Comparison of ENCODE assay signal across 9 mouse cellular contexts in the genomic region with DNA sequence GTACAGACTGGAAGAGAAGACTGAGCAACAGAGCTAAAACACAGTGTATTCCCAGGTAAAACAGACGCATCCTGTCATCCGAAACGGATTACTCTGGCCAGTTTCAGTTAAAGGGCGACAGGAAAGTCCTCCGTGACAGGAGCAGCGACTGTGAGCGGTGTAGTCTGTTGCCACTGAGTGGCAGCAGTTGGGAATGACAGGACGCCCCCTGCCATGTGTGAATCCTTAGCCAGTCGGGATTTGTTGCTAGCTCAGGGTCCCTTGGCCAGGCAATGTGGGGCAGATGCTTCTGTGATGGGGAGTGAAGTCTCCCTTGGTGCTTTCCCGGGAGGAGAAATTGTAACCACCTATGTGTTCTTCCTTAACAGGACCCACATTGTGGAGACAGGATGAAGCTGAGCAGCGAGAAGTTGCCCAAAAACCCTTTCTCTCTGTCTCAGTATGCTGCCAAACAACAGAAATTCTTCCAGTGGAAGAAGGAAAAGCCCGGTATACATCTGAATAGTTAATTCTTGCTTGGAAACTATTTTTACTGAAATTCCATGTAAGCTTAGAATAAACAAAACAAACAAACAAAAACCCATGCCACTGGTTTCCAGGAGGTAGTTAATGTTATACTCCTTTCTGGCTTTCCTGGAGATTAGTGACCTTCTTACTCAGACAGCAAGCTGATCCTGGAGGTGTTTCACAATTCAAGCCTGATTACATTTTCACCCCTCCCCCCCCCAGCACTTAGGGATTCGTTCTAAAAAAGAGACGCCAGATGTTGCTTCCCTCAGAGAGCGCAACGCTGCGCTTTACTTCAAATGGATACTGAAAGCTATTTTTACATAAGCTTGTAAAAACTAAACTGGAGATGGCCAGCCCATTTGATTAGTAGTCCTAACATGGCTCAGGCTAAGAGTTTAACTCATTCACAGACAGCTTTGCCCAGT. TPM values are rescaled to one million over a fixed set of nuclear protein-coding genes. Genes with fewer than 3 reads are reported as not detected.
DNase-seq lines count a peak whose midpoint lies in the region; ATAC-seq lines count a peak whose summit lies in the region.
"Had no signal": no experiment of that assay in that cellular context is flagged by ENCODE, and none has a peak within 500 bp of the region (broad histone marks: within the 10 kb centered on the region; RNA-seq: fewer than 3 reads in every experiment).

No protein-coding gene starts in this region.

- H3K4me1 ChIP-seq in embryonic facial prominence, embryonic 13.5 days, result peaks cover 13% of the 10 kb centered on the region
- no peaks in the 10 kb centered on the region for H3K4me1 ChIP-seq in hindbrain, embryonic 11.5 days (replicated peaks; ENCODE audit: control insufficient read depth, insufficient read depth, low read length)
- H3K4me1 ChIP-seq in limb, embryonic 10.5 days, result peaks cover 13% of the 10 kb centered on the region
- H3K4me1 ChIP-seq in midbrain, embryonic 13.5 days (replicated peaks), result peaks cover 12% of the 10 kb centered on the region

- H3K9ac ChIP-seq in embryonic facial prominence, embryonic 13.5 days, result peak overlapping the region; percentile 16; the same call in 1 of the 2 replicates
- H3K9ac ChIP-seq in hindbrain, embryonic 11.5 days (ENCODE audit: low read depth, low read length), result no peak overlapping the region
- no peak overlapping the region for H3K9ac ChIP-seq in midbrain, embryonic 13.5 days (replicated peaks)

- H3K4me2 ChIP-seq in embryonic facial prominence, embryonic 13.5 days, result peak overlapping the region; percentile 51
- H3K4me2 ChIP-seq in hindbrain, embryonic 11.5 days (replicated peaks; ENCODE audit: low read depth, low read length), result no peak overlapping the region
- peak overlapping the region; percentile 45 for H3K4me2 ChIP-seq in midbrain, embryonic 13.5 days (replicated peaks)

- H3K36me3 ChIP-seq in embryonic facial prominence, embryonic 13.5 days, result no peaks in the 10 kb centered on the region
- no peaks in the 10 kb centered on the region for H3K36me3 ChIP-seq in hindbrain, embryonic 11.5 days (ENCODE audit: control insufficient read depth, insufficient read depth, low read length)
- no peaks in the 10 kb centered on the region for H3K36me3 ChIP-seq in limb, embryonic 10.5 days
- no peaks in the 10 kb centered on the region for H3K36me3 ChIP-seq in midbrain, embryonic 13.5 days
- H3K36me3 ChIP-seq: G1E had no signal

- peak; percentile 31 for DNase-seq in layer of hippocampus, adult 9-11 months
- no peak for DNase-seq in layer of hippocampus, postnatal 36 days
- peak; percentile 36 for DNase-seq in hindbrain, embryonic 11.5 days (ENCODE audit: low spot score)
- peak; percentile 51 for DNase-seq in limb, embryonic 10.5 days (ENCODE audit: low spot score)
- DNase-seq in spleen, postnatal 14 days (ENCODE audit: low spot score in 2 of 2), result no peak
- no peak for DNase-seq in ovary, postnatal 10 days (ENCODE audit: low spot score)

- H3K4me3 ChIP-seq in embryonic facial prominence, embryonic 13.5 days, result peak overlapping the region; percentile 9
- no peak overlapping the region for H3K4me3 ChIP-seq in hindbrain, embryonic 11.5 days (ENCODE audit: low read depth, low read length)
- peak overlapping the region; percentile 25; the same call in 1 of the 2 replicates for H3K4me3 ChIP-seq in limb, embryonic 10.5 days
- H3K4me3 ChIP-seq in midbrain, embryonic 13.5 days (replicated peaks), result 0 out of 2 replicates have a peak overlapping the region, but pooled peaks have one; percentile 14

- no peaks in the 10 kb centered on the region for H3K27me3 ChIP-seq in embryonic facial prominence, embryonic 13.5 days
- H3K27me3 ChIP-seq in hindbrain, embryonic 11.5 days (ENCODE audit: control insufficient read depth, insufficient read depth, low read length), result no peaks in the 10 kb centered on the region
- H3K27me3 ChIP-seq in limb, embryonic 10.5 days (ENCODE audit: low read depth, poor library complexity, severe bottlenecking), result no peaks in the 10 kb centered on the region
- H3K27me3 ChIP-seq in midbrain, embryonic 13.5 days, result no peaks in the 10 kb centered on the region

- WGBS in embryonic facial prominence, embryonic 13.5 days, result 7% methylated on average over 17 of the region's 17 CpGs
- WGBS in hindbrain, embryonic 11.5 days, result 19% methylated on average over 17 of the region's 17 CpGs
- WGBS in limb, embryonic 10.5 days, result 17% methylated on average over 17 of the region's 17 CpGs
- 15% methylated on average over 17 of the region's 17 CpGs for WGBS in midbrain, embryonic 13.5 days

- no peaks in the 10 kb centered on the region for H3K9me3 ChIP-seq in embryonic facial prominence, embryonic 13.5 days
- H3K9me3 ChIP-seq in hindbrain, embryonic 11.5 days (ENCODE audit: control insufficient read depth, low read length), result no peaks in the 10 kb centered on the region
- H3K9me3 ChIP-seq in limb, embryonic 10.5 days (replicated peaks), result no peaks in the 10 kb centered on the region
- H3K9me3 ChIP-seq in midbrain, embryonic 13.5 days, result no peaks in the 10 kb centered on the region
- H3K9me3 ChIP-seq: G1E had no signal

- H3K27ac ChIP-seq in embryonic facial prominence, embryonic 13.5 days, result peak overlapping the region; percentile 63; the same call in 1 of the 2 replicates
- H3K27ac ChIP-seq in hindbrain, embryonic 11.5 days (ENCODE audit: low read depth, low read length), result no peak overlapping the region
- H3K27ac ChIP-seq in limb, embryonic 10.5 days, result peak overlapping the region; percentile 47; the same call in 1 of the 2 replicates
- no peak overlapping the region for H3K27ac ChIP-seq in midbrain, embryonic 13.5 days

- peak; percentile 26; the same call in 1 of the 2 replicates for ATAC-seq in embryonic facial prominence, embryonic 13.5 days (ENCODE audit: insufficient number of reproducible peaks, insufficient read depth, low FRiP score, low TSS enrichment, low read depth)
- ATAC-seq in hindbrain, embryonic 11.5 days (ENCODE audit: low FRiP score), result peak; percentile 47; the same call in 1 of the 2 replicates
- peak; percentile 60 for ATAC-seq in midbrain, embryonic 13.5 days

RNA-seq across cellular contexts. Expression of a gene that starts 5.5 kb away (rescaled TPM):
- 1 to 10 TPM; 6.6 to 7.2 TPM for total RNA-seq in layer of hippocampus, postnatal 36 days (2021)
- polyA plus RNA-seq in embryonic facial prominence, embryonic 13.5 days (2015; fragmentation: Nextera tagmentation; extraction: Ambion mirVana), result 22.0 and 30.2 TPM in 2 replicates
- polyA plus RNA-seq in hindbrain, embryonic 11.5 days (2014; fragmentation: Nextera tagmentation; extraction: Ambion mirVana), result 19.2 and 20.6 TPM in 2 replicates
- 15.0 and 16.6 TPM in 2 replicates for polyA plus RNA-seq in limb, embryonic 10.5 days (2016; fragmentation: Nextera tagmentation; extraction: Ambion mirVana)
- 32.3 and 32.6 TPM in 2 replicates for polyA plus RNA-seq in midbrain, embryonic 13.5 days (2015; fragmentation: Nextera tagmentation; extraction: Ambion mirVana)

RNA-seq across cellular contexts. Expression of a gene that starts 11.9 kb away (rescaled TPM):
- under 1 TPM; 0.42 to 0.53 TPM for total RNA-seq in layer of hippocampus, postnatal 36 days (2021)
- 0.43 and 0.48 TPM in 2 replicates for polyA plus RNA-seq in embryonic facial prominence, embryonic 13.5 days (2015; fragmentation: Nextera tagmentation; extraction: Ambion mirVana)
- 0.36 and 0.38 TPM in 2 replicates for polyA plus RNA-seq in hindbrain, embryonic 11.5 days (2014; fragmentation: Nextera tagmentation; extraction: Ambion mirVana)
- polyA plus RNA-seq in limb, embryonic 10.5 days (2016; fragmentation: Nextera tagmentation; extraction: Ambion mirVana), result 0.23 and 0.25 TPM in 2 replicates
- polyA plus RNA-seq in midbrain, embryonic 13.5 days (2015; fragmentation: Nextera tagmentation; extraction: Ambion mirVana), result 0.55 and 0.62 TPM in 2 replicates
- polyA plus RNA-seq: G1E had no signal

RNA-seq across cellular contexts. Expression of a gene that starts 35.7 kb away (rescaled TPM):
- total RNA-seq in layer of hippocampus, postnatal 36 days (2021), result 10 to 100 TPM; 48.8 to 49.1 TPM
- 94.7 and 102 TPM in 2 replicates for polyA plus RNA-seq in embryonic facial prominence, embryonic 13.5 days (2015; fragmentation: Nextera tagmentation; extraction: Ambion mirVana)
- 54.1 and 55.7 TPM in 2 replicates for polyA plus RNA-seq in hindbrain, embryonic 11.5 days (2014; fragmentation: Nextera tagmentation; extraction: Ambion mirVana)
- polyA plus RNA-seq in limb, embryonic 10.5 days (2016; fragmentation: Nextera tagmentation; extraction: Ambion mirVana), result 50.4 and 58.8 TPM in 2 replicates
- 60.3 and 62.6 TPM in 2 replicates for polyA plus RNA-seq in midbrain, embryonic 13.5 days (2015; fragmentation: Nextera tagmentation; extraction: Ambion mirVana)

RNA-seq across cellular contexts. Expression of a gene that starts 36.0 kb away (rescaled TPM):
- total RNA-seq in layer of hippocampus, postnatal 36 days (2021), result 1 to 10 TPM; 2.6 to 3.8 TPM
- 4.7 and 5.8 TPM in 2 replicates for polyA plus RNA-seq in embryonic facial prominence, embryonic 13.5 days (2015; fragmentation: Nextera tagmentation; extraction: Ambion mirVana)
- polyA plus RNA-seq in hindbrain, embryonic 11.5 days (2014; fragmentation: Nextera tagmentation; extraction: Ambion mirVana), result 3.9 and 4.2 TPM in 2 replicates
- polyA plus RNA-seq in limb, embryonic 10.5 days (2016; fragmentation: Nextera tagmentation; extraction: Ambion mirVana), result 3.2 TPM in 2 replicates
- 4.0 and 4.8 TPM in 2 replicates for polyA plus RNA-seq in midbrain, embryonic 13.5 days (2015; fragmentation: Nextera tagmentation; extraction: Ambion mirVana)

Comparison
In these comparisons a context has a peak if more than half of its experiments do, and no peak if none do; other contexts are left out.
1. DNase-seq: peak in layer of hippocampus, adult 9-11 months (single experiment), hindbrain, embryonic 11.5 days (single experiment) and limb, embryonic 10.5 days (single experiment); none in layer of hippocampus, postnatal 36 days (0 of 2), spleen, postnatal 14 days (0 of 2) and ovary, postnatal 10 days (single experiment).
2. H3K27ac ChIP-seq: peak in embryonic facial prominence, embryonic 13.5 days (single experiment) and limb, embryonic 10.5 days (single experiment); none in hindbrain, embryonic 11.5 days (single experiment) and midbrain, embryonic 13.5 days (single experiment).
3. Peak in every context shown above with its lines, with median percentiles within 50 percentile points of each other: ATAC-seq.